Mouse (Mus musculus) C2C12 (cell line): ENCODE results near the gene Kcne2.

Source experiments
- CTCF ChIP-seq: IDR thresholded peaks from one replicate; pipeline ENCODE4 v1.5.1; 2011; ENCODE audit not compliant: control insufficient read depth, insufficient read depth, insufficient read length
- MAX ChIP-seq: IDR thresholded peaks from one replicate; pipeline ENCODE4 v1.6.1; 2011; ENCODE audit warnings: mild to moderate bottlenecking, control low read depth
- USF1 ChIP-seq: IDR thresholded peaks from one replicate; pipeline ENCODE4 v1.6.1; 2011; ENCODE audit warnings: low read depth, mild to moderate bottlenecking, control low read depth, moderate library complexity

DNA sequence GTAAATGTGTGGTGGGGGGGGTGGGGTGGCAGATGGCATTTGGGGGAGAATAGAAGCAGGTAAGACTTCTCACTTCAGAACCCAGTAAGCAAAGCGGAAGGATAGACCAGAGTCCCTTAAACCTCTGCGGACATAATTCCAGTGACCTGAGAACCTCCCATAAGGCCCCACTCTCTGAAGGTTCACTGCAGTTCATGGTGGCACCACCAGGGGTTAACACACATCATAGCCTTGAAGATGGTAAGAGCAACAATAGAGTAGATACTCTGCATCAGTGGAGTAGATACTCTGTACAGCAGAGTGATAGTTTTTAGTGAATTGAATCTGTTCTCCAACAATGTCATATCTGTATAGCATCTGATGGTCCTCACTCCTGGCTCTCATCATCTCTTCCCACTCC, 13.3 kb downstream of the Kcne2 start:
- TF ChIP-seq CTCF = no peak
- TF ChIP-seq USF1 = no peak
- no peak for TF ChIP-seq MAX
